Mouse (Mus musculus) mammary gland, adult 2 months (tissue): ENCODE measurements around the gene Prss1. TPM values are rescaled to one million over a fixed set of nuclear protein-coding genes. Genes with fewer than 3 reads are reported as not detected.

Source experiments
- polyA plus RNA-seq: library from polyadenylated mRNA; depleted of rRNA; stranded (reverse); fragments of >200 nt; gene quantifications from 2 replicates; pipeline ENCODE4 v1.2.3, GENCODE M21; 2012; ENCODE audit warnings: low replicate concordance; rRNA removed

Prss1 gene
- not detected in 2 replicates for polyA plus RNA-seq

GRCm38 (mm10) chr6:41458632-41459031 is at the start of gene Prss1:
Gene Prss1, plus strand, starts transcription at chr6:41458932.

GRCm38 (mm10) chr6:41446045-41446444 is 12.7 kb upstream of the Prss1 start, which contains the start of gene Gm10334:
Gene Gm10334, minus strand, starts transcription at chr6:41446145.

Other genes with a start within 250 kb of the Prss1 start
- gene Try4, start 156.7 kb upstream of the Prss1 start, polyA plus RNA-seq: 1.0 TPM in 1 of 2 replicates, not detected in the other
- 0.18 and 0.72 TPM in 2 replicates for gene Try5, start 142.1 kb upstream of the Prss1 start, polyA plus RNA-seq
- not detected in 2 replicates for gene Try10, start 104.8 kb upstream of the Prss1 start, polyA plus RNA-seq
- gene Prss3, start 81.3 kb upstream of the Prss1 start, polyA plus RNA-seq: not detected in 2 replicates
- gene Gm5771, start 66.6 kb upstream of the Prss1 start, polyA plus RNA-seq: not detected in 2 replicates
- gene Gm10334, start 12.8 kb upstream of the Prss1 start, polyA plus RNA-seq: not detected in 2 replicates
- 0.59 and 2.9 TPM in 2 replicates for gene Prss2, start 62.9 kb downstream of the Prss1 start, polyA plus RNA-seq
- gene Ephb6, start 146.6 kb downstream of the Prss1 start, polyA plus RNA-seq: 20.3 and 26.2 TPM in 2 replicates
- gene Trpv6, start 177.5 kb downstream of the Prss1 start, polyA plus RNA-seq: 0.86 and 1.7 TPM in 2 replicates
- not detected in 2 replicates for gene Trpv5, start 221.8 kb downstream of the Prss1 start, polyA plus RNA-seq
- gene Llcfc1, start 225.5 kb downstream of the Prss1 start, polyA plus RNA-seq: not detected in 2 replicates
- gene Kel, start 245.4 kb downstream of the Prss1 start, polyA plus RNA-seq: 0.14 TPM in 1 of 2 replicates, not detected in the other